Mouse (Mus musculus): ENCODE results near the gene Abce1. TPM values are rescaled to one million over a fixed set of nuclear protein-coding genes. Genes with fewer than 3 reads are reported as not detected.

The Abce1 gene
- polyA plus RNA-seq, 2 experiments, result 35.6 to 47.2 TPM

- WGBS (ENCODE audit: insufficient replicate concordance), result 79% methylated on average over 1 of the region's 1 CpGs
- no peak for DNase-seq (ENCODE audit: low read depth in 3 of 3, low spot score in 3 of 3)
- Histone ChIP-seq H3K4me1 (replicated peaks; ENCODE audit: control insufficient read depth in 2 of 2, insufficient read depth in 2 of 2, low read length in 1 of 2) (no peaks in the 10 kb centered on the region), H3K9me3 (ENCODE audit: control insufficient read depth, low read length) (no peaks in the 10 kb centered on the region), H3K4me3 (ENCODE audit: insufficient read depth in 1 of 2, low read depth in 2 of 2, low read length in 2 of 2) (no peak overlapping the region), H3K9ac (replicated peaks) (no peak overlapping the region), H3K27me3 (ENCODE audit: control insufficient read depth, insufficient read depth, low read length) (no peaks in the 10 kb centered on the region), H3K36me3 (replicated peaks; ENCODE audit: control insufficient read depth, insufficient read depth, low read depth) (no peaks in the 10 kb centered on the region), H3K4me2 (ENCODE audit: low read depth) (no peak overlapping the region), H3K27ac (no peak overlapping the region)
- ATAC-seq (ENCODE audit: insufficient read depth), result no peak
- TF ChIP-seq EP300 (IDR thresholded peaks at IDR 0.05; ENCODE audit: low read depth) (no peak), CTCF (IDR thresholded peaks at IDR 0.05; ENCODE audit: low read depth) (no peak)
Measured at GRCm38 (mm10) chr8:79727900-79728299, 16.4 kb upstream of the Abce1 start.

GRCm38 (mm10) chr8:79724589-79724988 is 13.0 kb upstream of the Abce1 start:
- Histone ChIP-seq H3K27ac (no peak overlapping the region), H3K9me3 (ENCODE audit: control insufficient read depth, low read length) (no peaks in the 10 kb centered on the region), H3K4me3 (ENCODE audit: insufficient read depth in 1 of 2, low read depth in 2 of 2, low read length in 2 of 2) (no peak overlapping the region), H3K4me2 (ENCODE audit: low read depth) (no peak overlapping the region), H3K9ac (replicated peaks) (no peak overlapping the region), H3K4me1 (replicated peaks; ENCODE audit: control insufficient read depth in 2 of 2, insufficient read depth in 2 of 2, low read length in 1 of 2) (no peaks in the 10 kb centered on the region), H3K36me3 (replicated peaks; ENCODE audit: control insufficient read depth, insufficient read depth, low read depth) (peaks cover 3% of the 10 kb centered on the region), H3K27me3 (ENCODE audit: control insufficient read depth, insufficient read depth, low read length) (no peaks in the 10 kb centered on the region)
- DNase-seq (ENCODE audit: low read depth in 3 of 3, low spot score in 3 of 3) (no peak), ATAC-seq (ENCODE audit: insufficient read depth) (no peak)
- WGBS (ENCODE audit: insufficient replicate concordance), result 38% methylated on average over 3 of the region's 3 CpGs
- no peak for TF ChIP-seq CTCF (IDR thresholded peaks at IDR 0.05; ENCODE audit: low read depth)
- TF ChIP-seq EP300 (IDR thresholded peaks at IDR 0.05; ENCODE audit: low read depth), result no peak

- DNase-seq (ENCODE audit: low read depth in 3 of 3, low spot score in 3 of 3) (no peak), ATAC-seq (ENCODE audit: insufficient read depth) (no peak)
- TF ChIP-seq EP300 (IDR thresholded peaks at IDR 0.05; ENCODE audit: low read depth), result no peak
- TF ChIP-seq CTCF (IDR thresholded peaks at IDR 0.05; ENCODE audit: low read depth), result no peak
- peaks cover 3% of the 10 kb centered on the region for H3K36me3 ChIP-seq (replicated peaks; ENCODE audit: control insufficient read depth, insufficient read depth, low read depth)
- H3K9ac ChIP-seq (replicated peaks), result no peak overlapping the region
- H3K9me3 ChIP-seq (ENCODE audit: control insufficient read depth, low read length), result no peaks in the 10 kb centered on the region
- no peak overlapping the region for H3K27ac ChIP-seq
- no peaks in the 10 kb centered on the region for H3K27me3 ChIP-seq (ENCODE audit: control insufficient read depth, insufficient read depth, low read length)
- H3K4me2 ChIP-seq (ENCODE audit: low read depth), result no peak overlapping the region
- H3K4me1 ChIP-seq (replicated peaks; ENCODE audit: control insufficient read depth in 2 of 2, insufficient read depth in 2 of 2, low read length in 1 of 2), result no peaks in the 10 kb centered on the region
- no peak overlapping the region for H3K4me3 ChIP-seq (ENCODE audit: insufficient read depth in 1 of 2, low read depth in 2 of 2, low read length in 2 of 2)
Measured at GRCm38 (mm10) chr8:79723308-79723707, 11.8 kb upstream of the Abce1 start.

- Histone ChIP-seq H3K27me3 (ENCODE audit: control insufficient read depth, insufficient read depth, low read length) (no peaks in the 10 kb centered on the region), H3K4me3 (ENCODE audit: insufficient read depth in 1 of 2, low read depth in 2 of 2, low read length in 2 of 2) (no peak overlapping the region), H3K9me3 (ENCODE audit: control insufficient read depth, low read length) (no peaks in the 10 kb centered on the region), H3K27ac (no peak overlapping the region), H3K36me3 (replicated peaks; ENCODE audit: control insufficient read depth, insufficient read depth, low read depth) (peaks cover 3% of the 10 kb centered on the region), H3K9ac (replicated peaks) (no peak overlapping the region), H3K4me2 (ENCODE audit: low read depth) (no peak overlapping the region), H3K4me1 (replicated peaks; ENCODE audit: control insufficient read depth in 2 of 2, insufficient read depth in 2 of 2, low read length in 1 of 2) (no peaks in the 10 kb centered on the region)
- DNase-seq (ENCODE audit: low read depth in 3 of 3, low spot score in 3 of 3) (no peak), ATAC-seq (ENCODE audit: insufficient read depth) (no peak)
- no peak for TF ChIP-seq EP300 (IDR thresholded peaks at IDR 0.05; ENCODE audit: low read depth)
- TF ChIP-seq CTCF (IDR thresholded peaks at IDR 0.05; ENCODE audit: low read depth), result no peak
Measured at GRCm38 (mm10) chr8:79721537-79721936, 10.0 kb upstream of the Abce1 start.

GRCm38 (mm10) chr8:79712676-79713075 is 1.1 kb upstream of the Abce1 start:
- 40% methylated on average over 5 of the region's 6 CpGs for WGBS (ENCODE audit: insufficient replicate concordance)
- Histone ChIP-seq H3K27ac (no peak overlapping the region), H3K4me3 (ENCODE audit: insufficient read depth in 1 of 2, low read depth in 2 of 2, low read length in 2 of 2) (peak overlapping the region in 1 of 2 experiments; percentile 73; a peak in 2 of 4 replicates), H3K9ac (replicated peaks) (0 out of 2 replicates have a peak overlapping the region, but pooled peaks have one; percentile 5), H3K9me3 (ENCODE audit: control insufficient read depth, low read length) (no peaks in the 10 kb centered on the region), H3K4me2 (ENCODE audit: low read depth) (peak overlapping the region; percentile 67), H3K4me1 (replicated peaks; ENCODE audit: control insufficient read depth in 2 of 2, insufficient read depth in 2 of 2, low read length in 1 of 2) (peaks cover 2 to 7% of the 10 kb centered on the region in 2 experiments; a peak in 3 of 4 replicates), H3K27me3 (ENCODE audit: control insufficient read depth, insufficient read depth, low read length) (no peaks in the 10 kb centered on the region), H3K36me3 (replicated peaks; ENCODE audit: control insufficient read depth, insufficient read depth, low read depth) (peaks cover 6% of the 10 kb centered on the region)
- ATAC-seq (ENCODE audit: insufficient read depth) (no peak), DNase-seq (ENCODE audit: low read depth in 3 of 3, low spot score in 3 of 3) (no peak)
- TF ChIP-seq EP300 (IDR thresholded peaks at IDR 0.05; ENCODE audit: low read depth) (no peak), CTCF (IDR thresholded peaks at IDR 0.05; ENCODE audit: low read depth) (no peak)
